Mouse (Mus musculus) cerebellum, adult 11 months (tissue): ENCODE results near the gene Ralgapb.
"Not testable (repeated sequence)": the region's sequence is repeated elsewhere in the genome, so short reads cannot be mapped to it uniquely, and the experiment has no call there.

Source experiments
- DNase-seq: peaks from one replicate; pipeline ENCODE4 v3.0.0; 2022

Gene Ralgapb

GRCm38 (mm10) chr2:158409595-158410021 is at the start of gene Ralgapb:
Gene Ralgapb (plus strand): TSS chr2:158409848.
- peak; percentile 99 for DNase-seq

- DNase-seq = peak; percentile 77
Observed at GRCm38 (mm10) chr2:158360873-158361677, 48.6 kb upstream of the Ralgapb start.

- DNase-seq = no peak
Observed at GRCm38 (mm10) chr2:158361678-158362320, 47.8 kb upstream of the Ralgapb start.

- DNase-seq = no peak
Observed at GRCm38 (mm10) chr2:158364175-158364574, 45.5 kb upstream of the Ralgapb start.

- no peak for DNase-seq
Observed at GRCm38 (mm10) chr2:158365099-158365850, 44.4 kb upstream of the Ralgapb start.

- no peak for DNase-seq
Observed at GRCm38 (mm10) chr2:158367654-158368053, 42.0 kb upstream of the Ralgapb start.

GRCm38 (mm10) chr2:158368313-158368712 is 41.3 kb upstream of the Ralgapb start:
- DNase-seq = no peak

- DNase-seq = no peak
Observed at GRCm38 (mm10) chr2:158369474-158370172, 40.0 kb upstream of the Ralgapb start.

GRCm38 (mm10) chr2:158370173-158370550 is 39.5 kb upstream of the Ralgapb start:
- no peak for DNase-seq

GRCm38 (mm10) chr2:158373061-158373460 is 36.6 kb upstream of the Ralgapb start:
- DNase-seq = no peak

GRCm38 (mm10) chr2:158373516-158373915 is 36.1 kb upstream of the Ralgapb start:
- DNase-seq = no peak

- DNase-seq = peak; percentile 89
Observed at GRCm38 (mm10) chr2:158375443-158376122, 34.1 kb upstream of the Ralgapb start, which contains the start of gene Snhg11. Gene Snhg11 (plus strand): TSS chr2:158375638.

GRCm38 (mm10) chr2:158376123-158376687 is 33.4 kb upstream of the Ralgapb start:
- DNase-seq = peak; percentile 30

- DNase-seq = peak; percentile 45
Observed at GRCm38 (mm10) chr2:158376798-158377197, 32.9 kb upstream of the Ralgapb start.

- DNase-seq = no peak
Observed at GRCm38 (mm10) chr2:158377811-158378210, 31.8 kb upstream of the Ralgapb start.

GRCm38 (mm10) chr2:158379354-158380078 is 30.1 kb upstream of the Ralgapb start:
- DNase-seq = peak; percentile 35

- DNase-seq = no peak
Observed at GRCm38 (mm10) chr2:158386072-158386471, 23.6 kb upstream of the Ralgapb start.

- no peak for DNase-seq
Observed at GRCm38 (mm10) chr2:158389421-158389820, 20.2 kb upstream of the Ralgapb start.

- DNase-seq = no peak
Observed at GRCm38 (mm10) chr2:158396369-158396768, 13.3 kb upstream of the Ralgapb start.

GRCm38 (mm10) chr2:158397140-158397539 is 12.5 kb upstream of the Ralgapb start:
- not testable (repeated sequence) for DNase-seq

- no peak for DNase-seq
Observed at GRCm38 (mm10) chr2:158402915-158403314, 6.7 kb upstream of the Ralgapb start.
